Mouse (Mus musculus): ENCODE measurements around the gene Rpl9-ps1. TPM values are rescaled to one million over a fixed set of nuclear protein-coding genes. Genes with fewer than 3 reads are reported as not detected.

The Rpl9-ps1 gene
- polyA plus RNA-seq, 1 experiment from 2014 or later = not detected

- WGBS = 83% methylated on average over 2 of the region's 2 CpGs
- Histone ChIP-seq H3K27me3 (ENCODE audit: low read depth, poor library complexity, severe bottlenecking) (no peaks in the 10 kb centered on the region), H3K4me3 (no peak overlapping the region), H3K27ac (no peak overlapping the region), H3K36me3 (no peaks in the 10 kb centered on the region), H3K4me1 (no peaks in the 10 kb centered on the region), H3K9me3 (replicated peaks) (no peaks in the 10 kb centered on the region)
- DNase-seq (ENCODE audit: low spot score) = no peak
These were observed 34.5 kb downstream of the Rpl9-ps1 start for GRCm38 (mm10) chr11:83610900-83611299.

GRCm38 (mm10) chr11:83606396-83606795 is 39.0 kb downstream of the Rpl9-ps1 start:
- Histone ChIP-seq H3K9me3 (replicated peaks) (no peaks in the 10 kb centered on the region), H3K27me3 (ENCODE audit: low read depth, poor library complexity, severe bottlenecking) (no peaks in the 10 kb centered on the region), H3K36me3 (no peaks in the 10 kb centered on the region), H3K27ac (no peak overlapping the region), H3K4me3 (no peak overlapping the region), H3K4me1 (no peaks in the 10 kb centered on the region)
- DNase-seq (ENCODE audit: low spot score) = no peak
- WGBS = 60% methylated on average over 1 of the region's 1 CpGs

- no peaks in the 10 kb centered on the region for H3K9me3 ChIP-seq (replicated peaks)
- WGBS = 93% methylated on average over 3 of the region's 3 CpGs
- H3K27ac ChIP-seq = no peak overlapping the region
- H3K36me3 ChIP-seq = no peaks in the 10 kb centered on the region
- no peaks in the 10 kb centered on the region for H3K4me1 ChIP-seq
- no peak overlapping the region for H3K4me3 ChIP-seq
- no peaks in the 10 kb centered on the region for H3K27me3 ChIP-seq (ENCODE audit: low read depth, poor library complexity, severe bottlenecking)
- no peak for DNase-seq (ENCODE audit: low spot score)
These were observed 39.9 kb downstream of the Rpl9-ps1 start for GRCm38 (mm10) chr11:83605535-83605934.

- Histone ChIP-seq H3K4me1 (no peaks in the 10 kb centered on the region), H3K36me3 (no peaks in the 10 kb centered on the region), H3K27me3 (ENCODE audit: low read depth, poor library complexity, severe bottlenecking) (no peaks in the 10 kb centered on the region), H3K4me3 (no peak overlapping the region), H3K27ac (no peak overlapping the region), H3K9me3 (replicated peaks) (no peaks in the 10 kb centered on the region)
- no peak for DNase-seq (ENCODE audit: low spot score)
- 96% methylated on average over 4 of the region's 4 CpGs for WGBS
These were observed 40.7 kb downstream of the Rpl9-ps1 start for GRCm38 (mm10) chr11:83604698-83605097.

- no peak for DNase-seq (ENCODE audit: low spot score)
- 92% methylated on average over 3 of the region's 3 CpGs for WGBS
These were observed 42.0 kb downstream of the Rpl9-ps1 start for GRCm38 (mm10) chr11:83603399-83603798.

GRCm38 (mm10) chr11:83600576-83600975 is 44.8 kb downstream of the Rpl9-ps1 start:
- H3K4me1 ChIP-seq = no peaks in the 10 kb centered on the region
- H3K4me3 ChIP-seq = no peak overlapping the region
- no peak overlapping the region for H3K27ac ChIP-seq
- no peaks in the 10 kb centered on the region for H3K36me3 ChIP-seq
- no peak for DNase-seq (ENCODE audit: low spot score)
- 94% methylated on average over 2 of the region's 2 CpGs for WGBS
- H3K9me3 ChIP-seq (replicated peaks) = no peaks in the 10 kb centered on the region
- no peaks in the 10 kb centered on the region for H3K27me3 ChIP-seq (ENCODE audit: low read depth, poor library complexity, severe bottlenecking)

More at GRCm38 (mm10) chr11:83603399-83603798, 42.0 kb downstream of the Rpl9-ps1 start:
- Histone ChIP-seq H3K4me3 (no peak overlapping the region), H3K36me3 (no peaks in the 10 kb centered on the region), H3K9me3 (replicated peaks) (no peaks in the 10 kb centered on the region), H3K27ac (no peak overlapping the region), H3K27me3 (ENCODE audit: low read depth, poor library complexity, severe bottlenecking) (no peaks in the 10 kb centered on the region), H3K4me1 (no peaks in the 10 kb centered on the region)

GRCm38 (mm10) chr11:83598991-83599390 is 46.4 kb downstream of the Rpl9-ps1 start:
- Histone ChIP-seq H3K27ac (no peak overlapping the region), H3K36me3 (no peaks in the 10 kb centered on the region), H3K4me3 (no peak overlapping the region), H3K27me3 (ENCODE audit: low read depth, poor library complexity, severe bottlenecking) (no peaks in the 10 kb centered on the region), H3K4me1 (no peaks in the 10 kb centered on the region), H3K9me3 (replicated peaks) (no peaks in the 10 kb centered on the region)
- DNase-seq (ENCODE audit: low spot score) = no peak
- 91% methylated on average over 3 of the region's 3 CpGs for WGBS

- 69% methylated on average over 3 of the region's 3 CpGs for WGBS
- DNase-seq (ENCODE audit: low spot score) = no peak
These were observed 47.1 kb downstream of the Rpl9-ps1 start for GRCm38 (mm10) chr11:83598207-83598837.

GRCm38 (mm10) chr11:83597796-83598195 is 47.6 kb downstream of the Rpl9-ps1 start:
- WGBS = 90% methylated on average over 7 of the region's 7 CpGs
- Histone ChIP-seq H3K9me3 (replicated peaks) (no peaks in the 10 kb centered on the region), H3K4me1 (peaks cover 3% of the 10 kb centered on the region), H3K36me3 (no peaks in the 10 kb centered on the region), H3K27ac (no peak overlapping the region), H3K4me3 (no peak overlapping the region), H3K27me3 (ENCODE audit: low read depth, poor library complexity, severe bottlenecking) (no peaks in the 10 kb centered on the region)
- DNase-seq (ENCODE audit: low spot score) = no peak

More at GRCm38 (mm10) chr11:83598207-83598837, 47.1 kb downstream of the Rpl9-ps1 start:
- H3K27ac ChIP-seq = no peak overlapping the region
- no peak overlapping the region for H3K4me3 ChIP-seq
- no peaks in the 10 kb centered on the region for H3K36me3 ChIP-seq
- H3K27me3 ChIP-seq (ENCODE audit: low read depth, poor library complexity, severe bottlenecking) = no peaks in the 10 kb centered on the region
- no peaks in the 10 kb centered on the region for H3K9me3 ChIP-seq (replicated peaks)
- no peaks in the 10 kb centered on the region for H3K4me1 ChIP-seq

GRCm38 (mm10) chr11:83595669-83596455 is 49.6 kb downstream of the Rpl9-ps1 start:
- Histone ChIP-seq H3K4me1 (peaks cover 7% of the 10 kb centered on the region), H3K27ac (no peak overlapping the region), H3K36me3 (no peaks in the 10 kb centered on the region), H3K4me3 (no peak overlapping the region), H3K9me3 (replicated peaks) (no peaks in the 10 kb centered on the region), H3K27me3 (ENCODE audit: low read depth, poor library complexity, severe bottlenecking) (no peaks in the 10 kb centered on the region)
- no peak for DNase-seq (ENCODE audit: low spot score)
- WGBS = 86% methylated on average over 7 of the region's 7 CpGs

Other genes with a start within 250 kb of the Rpl9-ps1 start
- gene Rasl10b, start 236.5 kb downstream of the Rpl9-ps1 start, polyA plus RNA-seq (2016; fragmentation: Nextera tagmentation; extraction: Ambion mirVana) = 1.5 and 1.6 TPM in 2 replicates
- gene Gas2l2, start 216.2 kb downstream of the Rpl9-ps1 start, polyA plus RNA-seq (2016; fragmentation: Nextera tagmentation; extraction: Ambion mirVana) = not detected in 2 replicates
- gene 1700020L24Rik, start 207.9 kb downstream of the Rpl9-ps1 start, polyA plus RNA-seq (2016; fragmentation: Nextera tagmentation; extraction: Ambion mirVana) = 0.31 TPM in 1 of 2 replicates, not detected in the other
- gene Mmp28, start 182.6 kb downstream of the Rpl9-ps1 start, polyA plus RNA-seq (2016; fragmentation: Nextera tagmentation; extraction: Ambion mirVana) = 0.75 and 2.3 TPM in 2 replicates
- gene Taf15, start 172.5 kb downstream of the Rpl9-ps1 start, polyA plus RNA-seq (2016; fragmentation: Nextera tagmentation; extraction: Ambion mirVana) = 11.3 and 11.9 TPM in 2 replicates
- gene Heatr9, start 123.4 kb downstream of the Rpl9-ps1 start, polyA plus RNA-seq (2016; fragmentation: Nextera tagmentation; extraction: Ambion mirVana) = not detected in 2 replicates
- gene Ccl5, start 115.1 kb downstream of the Rpl9-ps1 start, polyA plus RNA-seq (2016; fragmentation: Nextera tagmentation; extraction: Ambion mirVana) = not detected in 2 replicates
- gene Ccl9, start 67.0 kb downstream of the Rpl9-ps1 start, polyA plus RNA-seq (2016; fragmentation: Nextera tagmentation; extraction: Ambion mirVana) = 0.78 and 1.2 TPM in 2 replicates
- 1.3 and 1.6 TPM in 2 replicates for gene Ccl6, start 52.5 kb downstream of the Rpl9-ps1 start, polyA plus RNA-seq (2016; fragmentation: Nextera tagmentation; extraction: Ambion mirVana)
- gene Ccl3, start 3.7 kb upstream of the Rpl9-ps1 start, polyA plus RNA-seq (2016; fragmentation: Nextera tagmentation; extraction: Ambion mirVana) = 0.20 and 0.26 TPM in 2 replicates
- 0.23 TPM in 1 of 2 replicates, not detected in the other for gene Ccl4, start 17.0 kb upstream of the Rpl9-ps1 start, polyA plus RNA-seq (2016; fragmentation: Nextera tagmentation; extraction: Ambion mirVana)
- gene Wfdc17, start 58.4 kb upstream of the Rpl9-ps1 start, polyA plus RNA-seq (2016; fragmentation: Nextera tagmentation; extraction: Ambion mirVana) = 0.30 TPM in 1 of 2 replicates, not detected in the other
- not detected in 2 replicates for gene Wfdc18, start 63.4 kb upstream of the Rpl9-ps1 start, polyA plus RNA-seq (2016; fragmentation: Nextera tagmentation; extraction: Ambion mirVana)
- gene Wfdc21, start 101.3 kb upstream of the Rpl9-ps1 start, polyA plus RNA-seq (2016; fragmentation: Nextera tagmentation; extraction: Ambion mirVana) = not detected in 2 replicates
- gene Heatr6, start 108.1 kb upstream of the Rpl9-ps1 start, polyA plus RNA-seq (2016; fragmentation: Nextera tagmentation; extraction: Ambion mirVana) = 22.8 and 30.4 TPM in 2 replicates
- gene Hnf1b, start 204.4 kb upstream of the Rpl9-ps1 start, polyA plus RNA-seq (2016; fragmentation: Nextera tagmentation; extraction: Ambion mirVana) = 0.14 TPM in 1 of 2 replicates, not detected in the other